Mouse (Mus musculus) C3H10T1/2 (cell line): Measurements from ENCODE around the gene Gm21190. TPM values are rescaled to one million over a fixed set of nuclear protein-coding genes. Genes with fewer than 3 reads are reported as not detected.

Source experiments
- polyA plus RNA-seq, 2 experiments: library from polyadenylated mRNA; unstranded; fragments of >200 nt; fragmentation: generic; extraction: Trizol; gene quantifications; one replicate each; pipeline ENCODE4 v1.2.1; 2012; ENCODE audit warnings: missing spikeins in 2 of 2

The Gm21190 gene
- not detected for polyA plus RNA-seq

GRCm38 (mm10) chr5:15529122-15529521 is at the start of gene Gm21190:
TSS of gene Gm21190 (minus strand) at chr5:15529222.

GRCm38 (mm10) chr5:15577033-15577432 is 48.0 kb upstream of the Gm21190 start, which contains the start of gene Gm21083:
TSS of gene Gm21083 (plus strand) at chr5:15577333.

GRCm38 (mm10) chr5:15476423-15476822 is 52.6 kb downstream of the Gm21190 start, which contains the start of gene Gm21149:
TSS of gene Gm21149 (minus strand) at chr5:15476523.

Other genes starting within 250 kb of the Gm21190 start
- gene Gm21149, start 52.7 kb downstream of the Gm21190 start, polyA plus RNA-seq = not detected
- gene Gm21083, start 48.1 kb upstream of the Gm21190 start, polyA plus RNA-seq = not detected
- gene Speer4d, start 89.8 kb upstream of the Gm21190 start, polyA plus RNA-seq = not detected
- not detected for gene 4930572O03Rik, start 127.8 kb upstream of the Gm21190 start, polyA plus RNA-seq
- gene Speer4c, start 185.0 kb upstream of the Gm21190 start, polyA plus RNA-seq = not detected